Comparison of ENCODE assay signal across 19 mouse cellular contexts in genomic region chr11:3459105-3459468, GRCm38 (mm10). TPM values are rescaled to one million over a fixed set of nuclear protein-coding genes. Genes with fewer than 3 reads are reported as not detected.
DNase-seq lines count a peak whose midpoint lies in the region; ATAC-seq and TF ChIP-seq lines count a peak whose summit lies in the region.
"Had no signal": no experiment of that assay in that cellular context is flagged by ENCODE, and none has a peak within 500 bp of the region (broad histone marks: within the 10 kb centered on the region; RNA-seq: fewer than 3 reads in every experiment).

No protein-coding gene starts in this region.

- no peak for ATAC-seq in liver, embryonic 11.5 days (replicated peaks; ENCODE audit: low FRiP score)
- ATAC-seq in lung, postnatal 0 days = no peak

- peaks cover 4% of the 10 kb centered on the region; the same call in 1 of the 2 replicates for H3K36me3 ChIP-seq in liver, embryonic 11.5 days (ENCODE audit: control insufficient read depth, insufficient read depth, low read length)
- H3K36me3 ChIP-seq in small intestine, adult 2 months (ENCODE audit: control insufficient read depth, insufficient read depth, low read length) = 0 out of 2 replicates have a peak, but pooled peaks cover 2% of the 10 kb centered on the region
- no peaks in the 10 kb centered on the region for H3K36me3 ChIP-seq in lung, postnatal 0 days (ENCODE audit: insufficient read depth, low read length)

- no peak for TF ChIP-seq CTCF in small intestine, adult 2 months (IDR thresholded peaks at IDR 0.05; ENCODE audit: extremely low read depth, insufficient read length, insufficient replicate concordance, low read depth, low read length)
- TF ChIP-seq CTCF in lung, postnatal 0 days (IDR thresholded peaks at IDR 0.05) = no peak

- no peak for TF ChIP-seq EP300 in lung, postnatal 0 days (IDR thresholded peaks at IDR 0.05)

- no peaks in the 10 kb centered on the region for H3K27me3 ChIP-seq in liver, embryonic 11.5 days (replicated peaks; ENCODE audit: control insufficient read depth, insufficient read depth, low read length)
- no peaks in the 10 kb centered on the region for H3K27me3 ChIP-seq in small intestine, adult 2 months (ENCODE audit: control insufficient read depth, insufficient read depth, low read length)
- no peaks in the 10 kb centered on the region for H3K27me3 ChIP-seq in lung, postnatal 0 days (replicated peaks; ENCODE audit: insufficient read depth, low read length)
- H3K27me3 ChIP-seq: embryonic facial prominence, embryonic 13.5 days; neural tube, embryonic 13.5 days had no signal

- H3K9ac ChIP-seq in liver, embryonic 11.5 days (ENCODE audit: low read depth, low read length) = no peak overlapping the region
- no peak overlapping the region for H3K9ac ChIP-seq in lung, postnatal 0 days (replicated peaks; ENCODE audit: low read depth)
- H3K9ac ChIP-seq: embryonic facial prominence, embryonic 13.5 days; hindbrain, embryonic 14.5 days; neural tube, embryonic 13.5 days had no signal

- TF ChIP-seq POLR2A in small intestine, adult 2 months (IDR thresholded peaks at IDR 0.05; ENCODE audit: low read depth, low read length) = no peak

- peak; percentile 6 for DNase-seq in liver
- no peak for DNase-seq in liver, embryonic 11.5 days (ENCODE audit: low spot score)
- DNase-seq in kidney, adult 9 months = peak; percentile 51
- peak; percentile 41 to 60 for DNase-seq in kidney, postnatal 36 days
- DNase-seq in lung, postnatal 36 days = no peak
- no peak for DNase-seq in spleen, postnatal 4 days (ENCODE audit: low spot score in 2 of 2)
- no peak for DNase-seq in lung, postnatal 0 days (ENCODE audit: low spot score)
- DNase-seq: adrenal gland, postnatal 10 days; cerebellum, adult 18-20 months; heart, adult 18-20 months; left cerebral cortex, postnatal 4 days; lung, adult 18-20 months; lung, postnatal 4 days; thymus, adult 2 months had no signal

- H3K9me3 ChIP-seq in liver, embryonic 11.5 days (ENCODE audit: control insufficient read depth, low read length) = no peaks in the 10 kb centered on the region
- no peaks in the 10 kb centered on the region for H3K9me3 ChIP-seq in lung, postnatal 0 days (ENCODE audit: low read length)
- H3K9me3 ChIP-seq: embryonic facial prominence, embryonic 13.5 days; midbrain, embryonic 10.5 days; neural tube, embryonic 13.5 days had no signal

- no peaks in the 10 kb centered on the region for H3K4me1 ChIP-seq in liver, embryonic 11.5 days (replicated peaks; ENCODE audit: control insufficient read depth, insufficient read depth, low read length)
- H3K4me1 ChIP-seq in small intestine, adult 2 months (ENCODE audit: control insufficient read depth, insufficient read depth, insufficient read length, low read length) = peaks cover 15% of the 10 kb centered on the region; the same call in 1 of the 2 replicates
- H3K4me1 ChIP-seq in lung, postnatal 0 days (ENCODE audit: insufficient read depth, low read depth, low read length) = no peaks in the 10 kb centered on the region
- H3K4me1 ChIP-seq: midbrain, embryonic 10.5 days had no signal

- H3K27ac ChIP-seq in liver, embryonic 11.5 days (ENCODE audit: low read depth, low read length) = no peak overlapping the region
- peak overlapping the region; percentile 86 for H3K27ac ChIP-seq in small intestine, adult 2 months (ENCODE audit: insufficient read depth, low read depth, low read length)
- H3K27ac ChIP-seq in lung, postnatal 0 days (ENCODE audit: low read length) = no peak overlapping the region
- H3K27ac ChIP-seq: embryonic facial prominence, embryonic 13.5 days; hindbrain, embryonic 14.5 days; midbrain, embryonic 10.5 days; neural tube, embryonic 13.5 days had no signal

- no peak overlapping the region for H3K4me2 ChIP-seq in liver, embryonic 11.5 days
- H3K4me2 ChIP-seq in lung, postnatal 0 days (replicated peaks; ENCODE audit: low read depth, low read length) = no peak overlapping the region
- H3K4me2 ChIP-seq: embryonic facial prominence, embryonic 13.5 days; hindbrain, embryonic 14.5 days; neural tube, embryonic 13.5 days had no signal

- 66% methylated on average over 2 of the region's 2 CpGs for WGBS in liver, embryonic 11.5 days
- 10% methylated on average over 2 of the region's 2 CpGs for WGBS in small intestine, adult 2 months
- WGBS in lung, postnatal 0 days = 69% methylated on average over 2 of the region's 2 CpGs

- H3K4me3 ChIP-seq in liver, embryonic 11.5 days (ENCODE audit: low read depth, low read length) = no peak overlapping the region
- H3K4me3 ChIP-seq in small intestine, adult 2 months (ENCODE audit: low read depth, low read length) = no peak overlapping the region
- no peak overlapping the region for H3K4me3 ChIP-seq in lung, postnatal 0 days (ENCODE audit: low read depth, low read length)
- H3K4me3 ChIP-seq: embryonic facial prominence, embryonic 13.5 days; midbrain, embryonic 10.5 days; neural tube, embryonic 13.5 days had no signal

RNA-seq across cellular contexts. Expression of gene Rnf185, which starts 6.9 kb away (rescaled TPM):
- polyA plus RNA-seq in liver, embryonic 11.5 days (2014; fragmentation: Nextera tagmentation; extraction: Ambion mirVana) = 20.6 and 22.2 TPM in 2 replicates
- 13.5 and 29.8 TPM in 2 replicates for polyA plus RNA-seq in small intestine, adult 2 months (2012; rRNA removed)
- polyA plus RNA-seq in lung, postnatal 0 days (2015; fragmentation: Nextera tagmentation; extraction: Ambion mirVana) = 23.1 and 24.3 TPM in 2 replicates

RNA-seq across cellular contexts. Expression of gene Pla2g3, which starts 29.0 kb away (rescaled TPM):
- 0.27 TPM in 2 replicates for polyA plus RNA-seq in liver, embryonic 11.5 days (2014; fragmentation: Nextera tagmentation; extraction: Ambion mirVana)
- 0.18 and 0.48 TPM in 2 replicates for polyA plus RNA-seq in small intestine, adult 2 months (2012; rRNA removed)
- 0.29 and 0.30 TPM in 2 replicates for polyA plus RNA-seq in lung, postnatal 0 days (2015; fragmentation: Nextera tagmentation; extraction: Ambion mirVana)

RNA-seq across cellular contexts. Expression of gene Inpp5j, which starts 45.5 kb away (rescaled TPM):
- polyA plus RNA-seq in liver, embryonic 11.5 days (2014; fragmentation: Nextera tagmentation; extraction: Ambion mirVana) = 0.45 and 0.52 TPM in 2 replicates
- polyA plus RNA-seq in small intestine, adult 2 months (2012; rRNA removed) = 12.9 and 22.5 TPM in 2 replicates
- polyA plus RNA-seq in lung, postnatal 0 days (2015; fragmentation: Nextera tagmentation; extraction: Ambion mirVana) = 0.44 and 0.58 TPM in 2 replicates

RNA-seq across cellular contexts. Expression of gene Limk2, which starts 50.1 kb away (rescaled TPM):
- polyA plus RNA-seq in liver, embryonic 11.5 days (2014; fragmentation: Nextera tagmentation; extraction: Ambion mirVana) = 37.4 and 37.7 TPM in 2 replicates
- polyA plus RNA-seq in small intestine, adult 2 months (2012; rRNA removed) = 40.1 and 70.5 TPM in 2 replicates
- polyA plus RNA-seq in lung, postnatal 0 days (2015; fragmentation: Nextera tagmentation; extraction: Ambion mirVana) = 57.2 and 62.0 TPM in 2 replicates

RNA-seq across cellular contexts. Expression of gene Selenom, which starts 55.4 kb away (rescaled TPM):
- polyA plus RNA-seq in liver, embryonic 11.5 days (2014; fragmentation: Nextera tagmentation; extraction: Ambion mirVana) = 27.9 and 35.9 TPM in 2 replicates
- 107 and 174 TPM in 2 replicates for polyA plus RNA-seq in small intestine, adult 2 months (2012; rRNA removed)
- 60.8 and 62.8 TPM in 2 replicates for polyA plus RNA-seq in lung, postnatal 0 days (2015; fragmentation: Nextera tagmentation; extraction: Ambion mirVana)

Comparison
In these comparisons a context has a peak if more than half of its experiments do, and no peak if none do; other contexts are left out.
1. DNase-seq: peak in liver (single experiment), kidney, adult 9 months (single experiment) and kidney, postnatal 36 days (2 of 2); none in liver, embryonic 11.5 days (single experiment), lung, postnatal 36 days (single experiment), spleen, postnatal 4 days (0 of 2) and lung, postnatal 0 days (single experiment).